Mouse (Mus musculus) layer of hippocampus, postnatal 36 days (tissue): ENCODE measurements around the gene Lao1. TPM values are rescaled to one million over a fixed set of nuclear protein-coding genes. Genes with fewer than 3 reads are reported as not detected.
"Not testable (repeated sequence)": the region's sequence is repeated elsewhere in the genome, so short reads cannot be mapped to it uniquely, and the experiment has no call there.

Source experiments
- DNase-seq, 2 experiments: peaks; one replicate each; pipeline ENCODE4 v3.0.0; 2022
- total RNA-seq, 2 experiments: library from RNA; stranded (reverse); gene quantifications; 2 replicates each; pipeline ENCODE4 v1.2.3; 2021

Lao1 gene
- total RNA-seq: under 1 TPM; 0.15 to 0.88 TPM

GRCm38 (mm10) chr4:118961141-118961628, at the start of gene Lao1:
Lao1 (plus strand) TSS chr4:118961578.
- DNase-seq: peak; percentile 32

GRCm38 (mm10) chr4:118917365-118917764, 44.0 kb upstream of the Lao1 start, which contains the start of gene Olfr1329:
Olfr1329 (minus strand) TSS chr4:118917465.
- DNase-seq: not testable (repeated sequence)

GRCm38 (mm10) chr4:118931326-118931725, 30.1 kb upstream of the Lao1 start:
- DNase-seq: not testable (repeated sequence)

- no peak for DNase-seq
Measured at GRCm38 (mm10) chr4:118938512-118938911, 22.9 kb upstream of the Lao1 start, which contains the start of gene Olfr1328. Olfr1328 (minus strand) TSS chr4:118938612.

GRCm38 (mm10) chr4:118958812-118959211, 2.6 kb upstream of the Lao1 start:
- DNase-seq: no peak

- DNase-seq: no peak
Measured at GRCm38 (mm10) chr4:118967711-118968110, 6.3 kb downstream of the Lao1 start.

- DNase-seq: no peak
Measured at GRCm38 (mm10) chr4:118973281-118973680, 11.9 kb downstream of the Lao1 start.

GRCm38 (mm10) chr4:118985291-118985690, 23.9 kb downstream of the Lao1 start:
- DNase-seq: no peak

- peak; percentile 52 to 56 for DNase-seq
Measured at GRCm38 (mm10) chr4:118988535-118988934, 27.2 kb downstream of the Lao1 start.

- DNase-seq: no peak
Measured at GRCm38 (mm10) chr4:118989331-118989730, 28.0 kb downstream of the Lao1 start.

- no peak for DNase-seq
Measured at GRCm38 (mm10) chr4:118991797-118992196, 30.4 kb downstream of the Lao1 start.

- no peak for DNase-seq
Measured at GRCm38 (mm10) chr4:118997127-118997542, 35.8 kb downstream of the Lao1 start.

GRCm38 (mm10) chr4:118999691-119000486, 38.5 kb downstream of the Lao1 start:
- DNase-seq: no peak

GRCm38 (mm10) chr4:119001696-119002095, 40.3 kb downstream of the Lao1 start:
- DNase-seq: no peak

- no peak for DNase-seq
Measured at GRCm38 (mm10) chr4:119002512-119002911, 41.1 kb downstream of the Lao1 start.

GRCm38 (mm10) chr4:119004178-119004577, 42.8 kb downstream of the Lao1 start:
- no peak for DNase-seq

GRCm38 (mm10) chr4:119004613-119005339, 43.4 kb downstream of the Lao1 start:
- DNase-seq: peak; percentile 85 to 87

GRCm38 (mm10) chr4:119007602-119008001, 46.2 kb downstream of the Lao1 start:
- no peak for DNase-seq

- peak; percentile 31 to 46 for DNase-seq
Measured at GRCm38 (mm10) chr4:119008476-119008875, 47.1 kb downstream of the Lao1 start.

- no peak for DNase-seq
Measured at GRCm38 (mm10) chr4:119009814-119010213, 48.4 kb downstream of the Lao1 start.

GRCm38 (mm10) chr4:119011050-119011680, 49.8 kb downstream of the Lao1 start:
- no peak for DNase-seq

GRCm38 (mm10) chr4:119013031-119013430, 51.7 kb downstream of the Lao1 start:
- no peak for DNase-seq

GRCm38 (mm10) chr4:119014997-119015396, 53.6 kb downstream of the Lao1 start:
- no peak for DNase-seq
